Mouse (Mus musculus) T-helper 2 cell (primary cell): ENCODE measurements around the gene Gna14.

Source experiments
- in situ Hi-C: fragments of 300-600 bp; cut with MboI, MseI; formaldehyde crosslinking; loops from one replicate; pipeline ENCODE4 v1.15.1; 2025; ENCODE audit warnings: high pct_unique_total_duplicates

The Gna14 gene

GRCm38 (mm10) chr19:16435531-16436231 is at the start of gene Gna14:
Gene Gna14, plus strand, starts transcription at chr19:16435762.
- in situ Hi-C loops: no loop called here

GRCm38 (mm10) chr19:16386514-16386913 is 49.0 kb upstream of the Gna14 start:
- in situ Hi-C loops: no loop called here

- in situ Hi-C loops: no loop called here
These were observed 45.3 kb upstream of the Gna14 start for GRCm38 (mm10) chr19:16390192-16390795.

GRCm38 (mm10) chr19:16394381-16394780 is 41.2 kb upstream of the Gna14 start:
- in situ Hi-C loops: no loop called here

GRCm38 (mm10) chr19:16403101-16403500 is 32.5 kb upstream of the Gna14 start:
- in situ Hi-C loops: loop anchor here (25.0 kb wide), 1 partner anchor 1866 kb away; no protein-coding TSS in a partner anchor

- in situ Hi-C loops: loop anchor here (25.0 kb wide), 1 partner anchor 1870 kb away; no protein-coding TSS in a partner anchor
These were observed 27.8 kb upstream of the Gna14 start for GRCm38 (mm10) chr19:16407727-16408126.

GRCm38 (mm10) chr19:16411302-16411701 is 24.3 kb upstream of the Gna14 start:
- in situ Hi-C loops: loop anchor here (25.0 kb wide), 1 partner anchor 1874 kb away; no protein-coding TSS in a partner anchor

GRCm38 (mm10) chr19:16418086-16418663 is 17.4 kb upstream of the Gna14 start:
- in situ Hi-C loops: loop anchor here (25.0 kb wide), 1 partner anchor 1881 kb away; no protein-coding TSS in a partner anchor

- in situ Hi-C loops: loop anchor here (5.0 kb wide), 1 partner anchor 63 kb away; no protein-coding TSS in a partner anchor
These were observed 10.0 kb upstream of the Gna14 start for GRCm38 (mm10) chr19:16425596-16425995.

- in situ Hi-C loops: no loop called here
These were observed 4.2 kb upstream of the Gna14 start for GRCm38 (mm10) chr19:16431368-16431767.

- in situ Hi-C loops: no loop called here
These were observed 683 bp upstream of the Gna14 start for GRCm38 (mm10) chr19:16434879-16435278.

- in situ Hi-C loops: no loop called here
These were observed 990 bp downstream of the Gna14 start for GRCm38 (mm10) chr19:16436335-16437169.

GRCm38 (mm10) chr19:16437170-16437483 is 1.6 kb downstream of the Gna14 start:
- in situ Hi-C loops: no loop called here

- in situ Hi-C loops: no loop called here
These were observed 2.3 kb downstream of the Gna14 start for GRCm38 (mm10) chr19:16437906-16438305.

- in situ Hi-C loops: no loop called here
These were observed 3.7 kb downstream of the Gna14 start for GRCm38 (mm10) chr19:16439278-16439677.

GRCm38 (mm10) chr19:16439834-16440233 is 4.3 kb downstream of the Gna14 start:
- in situ Hi-C loops: no loop called here

GRCm38 (mm10) chr19:16441329-16441728 is 5.8 kb downstream of the Gna14 start:
- in situ Hi-C loops: no loop called here

- in situ Hi-C loops: no loop called here
These were observed 7.8 kb downstream of the Gna14 start for GRCm38 (mm10) chr19:16443335-16443734.

- in situ Hi-C loops: no loop called here
These were observed 11.1 kb downstream of the Gna14 start for GRCm38 (mm10) chr19:16446612-16447011.

- in situ Hi-C loops: no loop called here
These were observed 12.5 kb downstream of the Gna14 start for GRCm38 (mm10) chr19:16447832-16448621.

- in situ Hi-C loops: no loop called here
These were observed 13.2 kb downstream of the Gna14 start for GRCm38 (mm10) chr19:16448796-16449195.
